In the genomic region with DNA sequence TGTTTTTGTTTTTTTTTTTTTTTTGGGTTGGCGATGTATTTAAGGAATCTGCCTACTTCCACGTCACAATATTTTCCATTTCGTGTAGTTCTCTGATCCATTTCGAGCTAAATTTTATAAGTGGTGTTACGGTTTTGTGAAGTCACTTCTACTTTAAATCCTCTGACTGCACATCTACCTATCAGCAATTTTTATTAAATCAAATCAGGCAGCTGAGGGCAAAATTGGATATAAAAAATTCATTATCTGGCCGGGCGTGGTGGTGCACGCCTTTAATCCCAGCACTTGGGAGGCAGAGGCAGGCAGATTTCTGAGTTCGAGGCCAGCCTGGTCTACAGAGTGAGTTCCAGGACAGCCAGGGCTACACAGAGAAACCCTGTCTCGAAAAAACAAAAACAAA, we compare ENCODE assay signal across 8 mouse cellular contexts. TPM values are rescaled to one million over a fixed set of nuclear protein-coding genes. Genes with fewer than 3 reads are reported as not detected.
A peak's percentile ranks its signal among the peaks of the same experiment; 100 is the strongest.
DNase-seq lines count a peak whose midpoint lies in the region; ATAC-seq and TF ChIP-seq lines count a peak whose summit lies in the region.
"Not testable (repeated sequence)": the region's sequence is repeated elsewhere in the genome, so short reads cannot be mapped to it uniquely, and the experiment has no call there.

TSS of gene Mcm9 (minus strand) at position 101 of the 400 bp plus-strand sequence.

- H3K36me3 ChIP-seq in heart, embryonic 10.5 days; hindbrain, embryonic 16.5 days (ENCODE audit: control insufficient read depth, insufficient read depth, low read length); limb, embryonic 11.5 days (ENCODE audit: control insufficient read depth, insufficient read depth, low read length); lung, embryonic 16.5 days (ENCODE audit: control insufficient read depth, insufficient read depth, low read length); neural tube, embryonic 11.5 days (ENCODE audit: control insufficient read depth, insufficient read depth, low read length): not testable (repeated sequence)

- not testable (repeated sequence) for H3K4me1 ChIP-seq in embryonic fibroblast, embryonic 13.5 days (ENCODE audit: control insufficient read depth, insufficient read depth, low read length); heart, embryonic 10.5 days; hindbrain, embryonic 16.5 days (ENCODE audit: control insufficient read depth, insufficient read depth, low read depth, low read length); limb, embryonic 11.5 days (ENCODE audit: control insufficient read depth, insufficient read depth, low read length); lung, embryonic 16.5 days (replicated peaks; ENCODE audit: control insufficient read depth, insufficient read depth, low read length); neural tube, embryonic 11.5 days (ENCODE audit: control insufficient read depth, insufficient read depth, low read length)

- not testable (repeated sequence) for TF ChIP-seq CTCF in embryonic fibroblast, embryonic 13.5 days (IDR thresholded peaks at IDR 0.05; ENCODE audit: borderline replicate concordance, insufficient read depth, low read length)

- peak within 1 kb of the TSS; percentile 55 for H3K4me2 ChIP-seq in hindbrain, embryonic 16.5 days (ENCODE audit: low read length)
- H3K4me2 ChIP-seq in limb, embryonic 11.5 days (ENCODE audit: low read depth, severe bottlenecking) = peak within 1 kb of the TSS; percentile 41; the same call in 1 of the 2 replicates
- H3K4me2 ChIP-seq in lung, embryonic 16.5 days (ENCODE audit: low read depth, low read length) = peak within 1 kb of the TSS; percentile 65
- peak within 1 kb of the TSS; percentile 35 for H3K4me2 ChIP-seq in neural tube, embryonic 11.5 days (ENCODE audit: low read depth)

- peak within 1 kb of the TSS; percentile 81 for H3K9ac ChIP-seq in hindbrain, embryonic 16.5 days (ENCODE audit: low read depth, low read length)
- peak within 1 kb of the TSS; percentile 79 for H3K9ac ChIP-seq in limb, embryonic 11.5 days (ENCODE audit: low read length)
- H3K9ac ChIP-seq in lung, embryonic 16.5 days (ENCODE audit: low read length) = peak within 1 kb of the TSS; percentile 86
- peak within 1 kb of the TSS; percentile 70 for H3K9ac ChIP-seq in neural tube, embryonic 11.5 days (ENCODE audit: low read length)

- DNase-seq in adrenal gland, postnatal 14 days; heart, embryonic 10.5 days (ENCODE audit: low spot score); limb, embryonic 11.5 days (ENCODE audit: low spot score); neural tube, embryonic 11.5 days (ENCODE audit: low spot score); thymus, postnatal 0 days (ENCODE audit: low spot score): not testable (repeated sequence)

- ATAC-seq in hindbrain, embryonic 16.5 days; limb, embryonic 11.5 days (ENCODE audit: insufficient number of reproducible peaks, low FRiP score, low TSS enrichment, low read depth); lung, embryonic 16.5 days (ENCODE audit: low read depth); neural tube, embryonic 11.5 days (ENCODE audit: insufficient read depth, low FRiP score, low TSS enrichment): not testable (repeated sequence)

- not testable (repeated sequence) for H3K27me3 ChIP-seq in heart, embryonic 10.5 days (ENCODE audit: insufficient read depth, poor library complexity, severe bottlenecking); hindbrain, embryonic 16.5 days (replicated peaks; ENCODE audit: control insufficient read depth, insufficient read depth, low read length); limb, embryonic 11.5 days (ENCODE audit: control insufficient read depth, insufficient read depth, low read length); lung, embryonic 16.5 days (ENCODE audit: control insufficient read depth, insufficient read depth, low read depth, low read length); neural tube, embryonic 11.5 days (ENCODE audit: control insufficient read depth, insufficient read depth, low read length)

- H3K9me3 ChIP-seq in heart, embryonic 10.5 days; hindbrain, embryonic 16.5 days (ENCODE audit: control insufficient read depth, low read length); limb, embryonic 11.5 days (ENCODE audit: control insufficient read depth, low read length); lung, embryonic 16.5 days (ENCODE audit: control insufficient read depth, low read length); neural tube, embryonic 11.5 days (ENCODE audit: control insufficient read depth, low read length): not testable (repeated sequence)

- WGBS in heart, embryonic 10.5 days = 58% methylated on average over 10 of the region's 10 CpGs
- 50% methylated on average over 10 of the region's 10 CpGs for WGBS in hindbrain, embryonic 16.5 days
- WGBS in limb, embryonic 11.5 days = 51% methylated on average over 10 of the region's 10 CpGs
- 51% methylated on average over 10 of the region's 10 CpGs for WGBS in lung, embryonic 16.5 days
- WGBS in neural tube, embryonic 11.5 days = 61% methylated on average over 10 of the region's 10 CpGs

- H3K27ac ChIP-seq in embryonic fibroblast, embryonic 13.5 days (ENCODE audit: insufficient read depth, low read length) = peak within 1 kb of the TSS; percentile 84
- H3K27ac ChIP-seq in heart, embryonic 10.5 days = peak within 1 kb of the TSS; percentile 96
- H3K27ac ChIP-seq in hindbrain, embryonic 16.5 days (ENCODE audit: low read depth, low read length) = peak within 1 kb of the TSS; percentile 89
- peak within 1 kb of the TSS; percentile 95 for H3K27ac ChIP-seq in limb, embryonic 11.5 days (replicated peaks; ENCODE audit: low read depth, low read length)
- peak within 1 kb of the TSS; percentile 97 for H3K27ac ChIP-seq in lung, embryonic 16.5 days (ENCODE audit: low read length)
- H3K27ac ChIP-seq in neural tube, embryonic 11.5 days (ENCODE audit: low read depth, low read length) = peak within 1 kb of the TSS; percentile 87

- not testable (repeated sequence) for TF ChIP-seq POLR2A in embryonic fibroblast, embryonic 13.5 days (IDR thresholded peaks at IDR 0.05; ENCODE audit: low read depth, low read length)

- H3K4me3 ChIP-seq in embryonic fibroblast, embryonic 13.5 days (ENCODE audit: insufficient read depth, low read length) = peak within 1 kb of the TSS; percentile 87
- H3K4me3 ChIP-seq in heart, embryonic 10.5 days = peak within 1 kb of the TSS; percentile 81
- peak within 1 kb of the TSS; percentile 86 for H3K4me3 ChIP-seq in hindbrain, embryonic 16.5 days (ENCODE audit: low read length)
- peak within 1 kb of the TSS; percentile 68 for H3K4me3 ChIP-seq in limb, embryonic 11.5 days (ENCODE audit: low read depth, low read length)
- H3K4me3 ChIP-seq in lung, embryonic 16.5 days (ENCODE audit: low read length) = peak within 1 kb of the TSS; percentile 81
- peak within 1 kb of the TSS; percentile 86 for H3K4me3 ChIP-seq in neural tube, embryonic 11.5 days (ENCODE audit: low read depth, low read length)

RNA-seq across cellular contexts. Expression of gene Mcm9, which starts in this region (rescaled TPM):
- 10.2 and 10.9 TPM in 2 replicates for total RNA-seq in adrenal gland, postnatal 14 days (2021)
- polyA plus RNA-seq in embryonic fibroblast, embryonic 13.5 days (2011; ENCODE audit: insufficient read length, low read depth, missing spikeins) = 5.0 and 6.4 TPM in 2 replicates
- polyA plus RNA-seq in heart, embryonic 10.5 days (2016; fragmentation: Nextera tagmentation; extraction: Ambion mirVana) = 7.9 and 10.1 TPM in 2 replicates
- 5.9 and 6.0 TPM in 2 replicates for polyA plus RNA-seq in hindbrain, embryonic 16.5 days (2015; fragmentation: Nextera tagmentation; extraction: Ambion mirVana)
- 16.0 and 17.1 TPM in 2 replicates for polyA plus RNA-seq in limb, embryonic 11.5 days (2014; fragmentation: Nextera tagmentation; extraction: Ambion mirVana)
- 6.9 and 9.6 TPM in 2 replicates for polyA plus RNA-seq in lung, embryonic 16.5 days (2015; fragmentation: Nextera tagmentation; extraction: Ambion mirVana)
- polyA plus RNA-seq in neural tube, embryonic 11.5 days (2014; fragmentation: Nextera tagmentation; extraction: Ambion mirVana) = 16.0 and 17.3 TPM in 2 replicates
- polyA plus RNA-seq in thymus, postnatal 0 days (2015; fragmentation: Nextera tagmentation; extraction: Ambion mirVana) = 9.9 and 10.0 TPM in 2 replicates
